Mouse (Mus musculus) cerebellum, adult 18-20 months (tissue): ENCODE measurements around the gene Myo5a.
A peak's percentile ranks its signal among the peaks of the same experiment; 100 is the strongest.

Experiments used
- DNase-seq, 2 experiments: peaks; one replicate each; pipeline ENCODE4 v3.0.0; 2021

Myo5a gene

GRCm38 (mm10) chr9:75070457-75071028 lies at the start of gene Myo5a:
TSS of gene Myo5a (plus strand) at chr9:75071015.
- no peak for DNase-seq

- no peak for DNase-seq
These were observed 48.3 kb upstream of the Myo5a start for GRCm38 (mm10) chr9:75022546-75022945.

DNA sequence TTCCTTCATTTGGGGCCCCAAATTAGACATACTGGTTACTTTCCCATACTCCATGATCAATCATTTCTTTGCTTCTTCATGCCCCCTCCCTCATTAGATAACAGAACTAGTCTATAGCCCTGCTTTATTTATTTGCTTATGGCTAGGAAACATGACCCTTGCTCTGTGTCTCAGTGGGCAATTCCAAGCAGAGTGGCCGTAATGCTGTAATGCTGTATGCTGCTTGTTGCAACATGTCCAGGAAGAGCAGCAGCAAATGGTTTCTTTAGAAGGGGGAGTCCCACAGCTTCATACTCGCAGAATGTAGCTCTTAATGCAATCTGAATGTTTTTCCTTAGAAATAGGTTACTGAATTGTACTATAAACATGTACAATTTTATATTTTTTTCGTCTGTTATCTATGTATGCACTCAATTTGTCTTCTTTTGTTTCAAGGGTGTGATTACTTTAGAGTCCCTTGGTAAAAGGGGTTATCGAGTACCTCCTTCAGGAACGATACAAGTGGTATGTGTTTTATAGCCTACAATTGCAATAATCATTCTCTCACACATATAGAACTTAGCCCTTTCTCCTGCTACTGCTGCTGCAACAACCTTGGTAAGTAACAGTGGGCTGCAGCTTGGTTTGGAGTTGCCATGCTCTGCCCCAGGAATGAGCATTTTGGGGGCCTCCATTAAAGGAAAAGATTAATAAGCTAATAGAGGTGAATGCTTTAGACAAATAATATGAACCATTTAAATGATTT lies 47.5 kb upstream of the Myo5a start:
- DNase-seq, result no peak

DNA sequence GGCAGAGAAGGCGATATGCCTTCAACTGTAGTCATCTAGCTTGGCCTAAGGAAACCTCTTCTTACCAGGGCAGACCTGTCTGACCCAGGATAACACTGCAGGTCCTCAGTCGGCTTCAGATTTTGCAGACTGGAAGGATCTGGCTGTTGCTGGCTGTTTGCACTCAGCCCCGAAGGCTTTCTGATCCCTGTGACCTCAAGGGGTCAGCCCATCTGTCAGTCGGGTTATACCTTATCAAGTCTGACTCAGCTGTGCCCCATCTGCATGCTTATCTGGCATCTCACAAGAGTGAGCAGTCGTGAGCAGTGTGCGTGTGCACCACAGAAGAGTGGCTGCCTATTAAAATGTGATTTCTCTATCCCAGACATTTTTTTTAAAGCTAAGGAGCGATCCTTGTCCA lies 46.7 kb upstream of the Myo5a start:
- no peak for DNase-seq

DNA sequence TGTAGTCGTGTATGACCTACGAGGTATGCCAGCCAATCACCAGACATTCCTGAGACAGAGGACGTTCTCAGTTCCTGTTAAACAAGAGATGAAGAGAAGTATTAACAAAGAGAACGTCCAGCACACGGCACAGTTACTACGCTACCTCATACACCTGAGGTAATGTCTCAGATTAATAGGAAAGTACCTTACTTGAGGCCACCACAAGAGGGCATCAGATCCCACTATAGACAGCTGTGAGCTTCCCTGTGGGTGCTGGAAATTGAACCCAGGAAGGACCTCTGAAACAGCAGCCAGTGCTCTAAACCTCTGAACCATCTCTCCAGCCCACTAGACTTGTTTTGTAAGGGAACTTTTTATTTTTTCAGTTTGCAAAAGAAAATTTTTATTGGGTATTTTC lies 45.1 kb upstream of the Myo5a start:
- no peak for DNase-seq

- no peak for DNase-seq
These were observed 38.4 kb upstream of the Myo5a start for GRCm38 (mm10) chr9:75032408-75032807.

DNA sequence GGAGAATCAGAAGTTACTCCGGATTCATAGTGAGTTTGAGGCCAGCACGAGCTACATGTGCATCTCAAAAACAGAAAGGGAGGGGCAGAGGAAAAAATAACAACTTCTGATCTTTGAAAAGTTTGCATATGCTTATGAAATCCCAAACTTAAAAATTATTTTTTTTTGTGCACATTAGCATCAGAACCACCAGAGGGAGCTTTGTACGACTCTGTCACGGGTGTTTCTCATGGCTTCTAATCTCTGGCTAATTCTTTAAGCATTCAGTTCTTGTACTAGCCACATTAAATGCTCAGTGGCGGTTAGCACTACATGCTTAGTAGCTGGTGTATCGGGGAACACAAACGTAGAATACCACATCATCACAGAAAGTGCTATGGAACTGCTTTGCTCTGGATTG lies 37.7 kb upstream of the Myo5a start:
- DNase-seq, result no peak

- no peak for DNase-seq
These were observed 36.1 kb upstream of the Myo5a start for GRCm38 (mm10) chr9:75034691-75035090.

- no peak for DNase-seq
These were observed 34.9 kb upstream of the Myo5a start for GRCm38 (mm10) chr9:75035944-75036343.

DNA sequence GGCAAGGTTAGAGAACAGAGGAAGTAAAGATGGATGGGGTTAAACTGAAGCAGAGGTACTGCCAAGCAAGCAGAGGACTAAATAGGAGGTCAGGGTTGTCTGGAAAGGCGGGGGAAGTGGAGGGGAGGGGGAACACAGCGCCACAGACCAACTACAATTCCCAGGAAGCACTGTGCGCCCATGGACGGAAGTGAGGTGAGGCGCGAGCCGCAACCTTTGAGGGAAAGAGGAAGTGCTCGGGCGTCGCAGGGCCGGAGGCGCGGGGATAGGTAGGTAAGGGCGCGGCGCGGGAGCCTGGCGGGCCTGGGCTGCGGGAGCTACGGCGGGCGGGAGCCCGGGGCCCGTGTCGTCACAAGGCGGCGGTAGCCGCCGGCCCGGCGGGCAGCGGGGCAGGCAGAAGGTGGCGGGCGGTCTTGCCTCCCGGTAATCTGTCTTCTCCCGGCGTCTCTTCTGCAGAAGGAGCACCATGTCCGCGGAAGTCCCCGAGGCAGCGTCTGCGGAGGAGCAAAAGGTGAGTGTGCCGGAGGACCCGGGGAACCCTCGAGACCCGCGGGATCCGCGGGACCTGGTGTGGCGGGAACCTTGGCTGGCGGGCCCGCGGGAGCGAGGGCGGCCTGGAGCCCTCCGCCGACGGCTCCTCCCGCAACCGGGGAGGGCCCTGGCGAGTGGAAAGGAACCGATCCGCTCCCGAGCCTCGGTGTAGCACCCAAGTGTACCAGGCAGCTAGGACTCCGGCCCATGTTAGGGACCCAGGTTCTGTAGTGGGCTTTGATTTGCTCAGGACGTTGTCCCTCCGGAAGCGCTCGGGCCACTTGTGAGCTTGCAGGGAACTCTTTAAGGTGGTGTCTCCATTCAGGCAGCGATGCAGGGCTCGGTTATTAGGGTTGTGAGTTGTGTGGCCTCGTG lies 33.1 kb upstream of the Myo5a start, which contains the start of gene Arpp19:
Gene Arpp19 (plus strand): TSS at position 164 of the 906 bp plus-strand sequence.
- DNase-seq, result peak; percentile 87 to 93

- DNase-seq, result no peak
These were observed 32.5 kb upstream of the Myo5a start for GRCm38 (mm10) chr9:75038357-75038688.

- DNase-seq, result no peak
These were observed 30.2 kb upstream of the Myo5a start for GRCm38 (mm10) chr9:75040566-75040965.

- no peak for DNase-seq
These were observed 28.8 kb upstream of the Myo5a start for GRCm38 (mm10) chr9:75041840-75042525.

DNA sequence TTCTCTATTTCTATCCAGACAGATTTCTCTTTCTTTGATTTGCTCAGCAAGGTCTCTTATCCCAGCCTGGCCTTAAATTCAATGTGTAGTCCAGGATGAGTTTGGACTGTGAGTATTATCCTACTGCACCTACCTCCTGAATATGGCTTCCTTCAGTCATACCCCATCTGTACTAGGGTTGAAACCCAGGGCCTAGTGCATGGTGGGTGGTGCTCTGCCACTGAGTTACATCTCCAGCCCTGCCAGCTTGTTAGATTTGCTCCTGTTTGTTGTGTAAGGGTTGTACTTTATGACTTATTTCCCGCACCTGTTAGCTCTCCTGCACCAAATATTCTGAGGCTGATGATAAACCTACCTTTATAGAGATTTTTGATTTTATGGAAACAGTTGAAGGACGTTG lies 27.6 kb upstream of the Myo5a start:
- no peak for DNase-seq

DNA sequence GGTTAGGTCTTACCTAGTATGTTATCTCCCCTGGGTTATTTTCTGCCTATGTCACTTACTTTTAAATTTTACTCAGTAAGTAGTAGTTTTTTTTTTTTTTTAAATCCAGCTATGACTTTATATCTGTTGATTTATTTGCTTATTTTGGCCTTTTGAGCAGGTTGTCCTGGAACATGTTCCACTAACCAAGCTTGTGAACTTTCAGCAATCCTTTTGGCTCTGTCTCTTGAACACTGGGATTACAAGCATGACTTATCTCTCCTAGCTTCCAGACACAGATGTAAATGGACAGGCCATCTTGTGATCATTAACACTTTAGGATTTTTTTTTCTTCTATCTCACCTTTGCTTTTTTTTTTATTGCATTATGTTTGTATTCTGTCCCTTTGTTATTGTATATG lies 23.7 kb upstream of the Myo5a start:
- no peak for DNase-seq

GRCm38 (mm10) chr9:75049100-75049499 lies 21.7 kb upstream of the Myo5a start:
- DNase-seq, result no peak

DNA sequence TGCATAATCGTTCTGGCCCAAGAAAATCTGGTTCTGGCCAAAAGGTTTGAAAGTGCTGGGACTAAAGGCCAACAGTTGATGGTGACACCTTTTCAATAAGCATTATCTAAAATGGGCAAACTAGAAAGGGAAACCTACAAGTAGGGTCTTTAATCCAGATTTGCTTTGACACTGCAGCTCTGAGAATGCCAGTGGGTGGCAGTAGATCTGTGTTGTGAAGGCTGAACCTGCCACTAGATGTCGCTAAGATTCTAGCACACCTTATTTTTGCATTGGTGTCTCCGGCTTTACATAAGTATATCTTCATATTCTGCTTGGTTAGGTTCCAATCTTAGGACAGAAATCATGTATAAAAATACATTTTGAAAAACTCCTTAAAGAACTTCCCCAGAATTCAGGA lies 20.8 kb upstream of the Myo5a start:
- peak; percentile 80 to 82 for DNase-seq

DNA sequence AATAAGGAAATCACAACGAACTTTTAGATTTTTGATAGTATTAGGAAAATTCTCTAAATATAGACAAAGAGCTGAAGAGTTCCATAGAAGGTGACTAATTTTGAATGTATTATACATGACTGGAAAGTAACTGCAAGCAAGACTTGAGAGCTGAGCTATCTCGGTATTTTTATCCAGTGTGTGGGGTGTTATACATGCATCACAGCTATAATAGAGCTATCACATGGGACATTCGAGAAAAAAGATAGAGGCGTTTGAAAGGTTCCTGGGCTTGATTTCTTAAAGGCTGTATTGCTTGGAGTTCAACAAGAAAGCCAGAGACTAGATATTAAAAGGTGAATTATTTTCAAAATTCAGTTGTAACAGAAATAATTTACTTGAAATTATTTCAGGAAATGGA lies 19.0 kb upstream of the Myo5a start:
- no peak for DNase-seq

GRCm38 (mm10) chr9:75055046-75055445 lies 15.8 kb upstream of the Myo5a start:
- DNase-seq, result no peak

DNA sequence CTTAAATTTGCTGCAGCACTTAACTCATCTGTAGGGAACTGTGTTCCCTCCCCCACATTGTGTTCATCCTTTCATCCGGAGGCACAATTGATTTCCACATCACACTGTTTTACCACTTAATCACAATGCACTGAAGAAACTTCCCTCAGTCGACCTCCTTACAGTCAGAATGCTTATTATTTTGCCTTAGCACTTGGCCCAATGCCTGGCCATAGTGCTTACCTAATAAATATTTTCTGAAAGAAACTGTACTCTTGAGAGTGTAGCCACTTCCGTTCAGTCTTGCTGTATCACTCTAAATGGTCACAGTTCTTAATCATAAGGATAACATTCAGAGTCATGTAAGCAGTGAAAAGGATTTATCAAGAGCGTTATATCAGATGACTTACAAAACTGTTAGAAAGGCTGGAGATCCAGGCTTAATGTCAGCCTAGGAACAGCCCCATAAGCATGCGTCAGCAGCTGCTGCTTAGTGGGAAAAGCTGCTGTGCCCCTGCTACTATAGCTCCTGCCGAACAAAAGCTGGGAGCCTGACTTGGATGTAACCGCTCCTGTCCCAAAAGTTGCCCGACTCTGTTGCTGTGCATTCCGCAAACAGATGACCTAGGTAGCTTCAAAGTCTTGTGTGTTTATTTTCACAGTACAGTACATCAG lies 6.0 kb upstream of the Myo5a start:
- no peak for DNase-seq

DNA sequence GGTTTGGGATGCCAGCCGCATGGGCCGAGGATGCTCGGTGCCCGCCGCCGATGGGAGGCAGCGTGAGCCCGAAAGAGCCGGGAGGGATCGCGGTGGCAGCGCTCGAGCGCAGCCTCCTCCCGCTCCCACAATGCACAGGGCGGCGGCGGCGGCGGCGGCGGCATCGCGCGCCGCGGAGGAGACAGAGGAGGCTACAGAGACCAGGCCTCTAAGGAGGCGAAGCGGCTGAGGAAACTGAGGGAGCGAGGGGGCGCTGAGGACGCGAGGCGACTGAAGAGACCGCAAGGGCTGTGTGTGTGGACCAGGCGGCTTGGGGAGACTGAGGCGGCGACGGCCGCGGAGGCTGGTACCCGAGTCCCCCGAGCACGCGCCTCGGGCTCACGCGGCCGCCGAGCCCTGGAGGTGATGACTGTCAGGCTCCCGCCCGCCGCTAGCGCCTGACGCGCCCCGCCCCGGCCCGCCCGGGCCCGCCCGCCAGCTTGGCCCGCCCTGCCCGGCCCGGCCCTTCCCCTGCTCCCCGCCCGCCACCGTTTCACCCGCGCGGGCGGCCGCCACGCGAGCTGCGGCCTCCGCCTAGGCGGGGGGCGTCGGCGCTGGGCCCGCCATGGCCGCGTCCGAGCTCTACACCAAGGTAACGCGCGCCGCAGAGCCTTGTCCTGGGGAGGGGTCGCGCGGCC lies 352 bp downstream of the Myo5a start:
- peak; percentile 85 to 90 for DNase-seq

DNA sequence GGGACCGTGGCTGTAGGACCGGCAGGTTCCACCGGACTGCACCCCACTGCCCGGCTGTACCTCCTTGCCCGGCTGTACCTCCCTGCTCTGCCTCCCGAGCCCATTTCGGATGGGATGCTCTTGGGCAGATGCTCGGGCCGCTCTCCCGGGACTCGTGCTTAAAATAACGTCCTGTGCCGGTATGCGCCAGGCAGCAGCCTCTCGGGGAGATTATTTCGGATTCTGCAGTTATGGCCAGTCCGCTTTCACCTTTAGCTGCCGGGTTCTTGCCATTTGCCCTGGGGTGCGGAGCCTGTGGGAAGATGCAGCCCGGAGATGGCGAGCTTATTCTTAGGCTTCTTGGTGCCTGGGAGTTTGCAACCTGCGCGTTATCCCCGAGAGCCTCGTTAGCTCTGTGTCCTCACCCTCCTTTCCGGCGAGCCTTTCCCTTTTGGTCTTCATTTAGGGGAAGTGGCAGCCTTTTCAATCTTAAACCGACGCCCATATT lies 934 bp downstream of the Myo5a start:
- peak in 1 of 2 experiments; percentile 55 for DNase-seq
